Mouse (Mus musculus): ENCODE measurements around the gene Il17re. TPM values are rescaled to one million over a fixed set of nuclear protein-coding genes. Genes with fewer than 3 reads are reported as not detected.

Gene Il17re
- total RNA-seq, 2 experiments from 2014 or later, result 0.16 TPM; not detected in 1

DNA sequence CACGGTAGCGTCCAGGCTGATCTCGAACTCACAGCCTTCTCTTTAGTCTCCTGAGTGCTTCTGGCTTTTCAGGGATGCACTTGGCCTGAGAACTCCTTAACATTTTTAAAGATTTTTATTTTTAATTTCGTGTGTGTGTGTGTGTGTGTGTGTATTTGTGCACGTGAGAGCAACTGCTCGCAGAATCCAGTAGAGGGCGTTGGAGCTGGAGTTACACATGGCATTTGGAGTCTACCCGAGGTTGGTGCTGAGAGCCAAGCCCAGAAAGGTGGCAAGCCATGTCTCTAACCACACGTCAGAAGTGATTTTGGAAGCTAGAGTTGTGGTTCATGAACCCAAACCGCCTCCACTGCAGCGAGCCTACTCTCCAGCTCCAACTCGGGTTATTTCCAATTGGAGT is 15.2 kb upstream of the Il17re start:
- DNase-seq, result no peak

- DNase-seq, result no peak
Observed at GRCm38 (mm10) chr6:113444207-113444965, 13.9 kb upstream of the Il17re start.

- DNase-seq, result no peak
Observed at GRCm38 (mm10) chr6:113447639-113448038, 10.6 kb upstream of the Il17re start.

GRCm38 (mm10) chr6:113451839-113452238 is 6.4 kb upstream of the Il17re start:
- DNase-seq, result no peak

DNA sequence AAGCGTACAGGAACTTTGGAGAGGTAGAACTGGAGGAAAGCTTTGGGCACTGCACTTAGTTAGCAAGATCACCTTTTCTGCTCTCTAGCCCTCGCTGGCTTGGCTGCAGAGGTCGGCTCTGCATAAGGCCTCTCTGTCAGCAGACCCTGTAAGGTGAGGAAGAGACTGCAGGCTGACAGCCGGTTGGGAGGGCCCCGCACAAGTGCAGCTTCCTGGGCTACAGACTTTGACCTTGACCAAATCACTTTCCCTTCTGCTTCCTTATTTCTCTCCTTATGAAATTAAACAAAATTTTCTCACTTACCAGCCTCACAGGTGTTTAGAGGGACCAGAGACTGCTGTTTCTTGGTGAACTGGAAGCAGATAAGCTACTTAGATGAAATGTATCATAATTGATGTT is 3.3 kb upstream of the Il17re start:
- DNase-seq, result no peak

DNA sequence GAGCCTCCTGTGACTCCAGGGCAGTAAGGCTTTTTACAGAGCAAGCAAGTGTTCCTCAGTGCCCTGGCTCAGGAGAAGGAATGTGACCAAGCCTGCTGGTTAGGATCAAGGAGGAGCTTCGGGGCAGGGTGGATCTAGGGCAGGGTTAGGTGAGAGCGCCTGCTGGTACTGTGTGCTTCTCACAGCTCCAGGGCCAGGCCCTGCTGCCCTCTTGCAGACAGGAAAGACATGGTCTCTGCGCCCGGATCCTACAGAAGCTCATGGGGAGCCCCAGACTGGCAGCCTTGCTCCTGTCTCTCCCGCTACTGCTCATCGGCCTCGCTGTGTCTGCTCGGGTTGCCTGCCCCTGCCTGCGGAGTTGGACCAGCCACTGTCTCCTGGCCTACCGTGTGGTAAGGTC is 351 bp downstream of the Il17re start:
- no peak for DNase-seq

- DNase-seq, result no peak
Observed at GRCm38 (mm10) chr6:113464040-113464439, 5.8 kb downstream of the Il17re start.

- no peak for DNase-seq
Observed at GRCm38 (mm10) chr6:113465602-113466001, 7.3 kb downstream of the Il17re start.

DNA sequence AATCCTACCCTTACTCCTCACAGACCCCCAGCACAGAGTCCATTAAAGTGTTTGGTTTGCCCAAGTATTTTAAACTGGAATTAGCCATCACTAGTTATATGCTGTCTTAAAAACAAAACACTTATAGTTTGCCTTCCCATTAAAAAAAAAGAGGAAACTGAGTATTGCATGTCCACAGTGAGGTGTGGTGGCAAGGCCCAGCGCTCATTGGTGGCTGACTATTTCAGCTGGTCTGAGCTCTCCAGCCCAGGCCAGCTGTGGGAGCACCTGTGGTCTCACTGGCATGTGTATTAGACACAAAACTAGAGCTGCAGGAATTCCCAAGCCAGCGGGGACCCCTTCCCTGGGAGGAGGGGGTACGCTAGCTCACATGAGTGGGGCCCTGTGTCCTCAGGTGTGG is 10.2 kb downstream of the Il17re start:
- DNase-seq, result no peak

DNA sequence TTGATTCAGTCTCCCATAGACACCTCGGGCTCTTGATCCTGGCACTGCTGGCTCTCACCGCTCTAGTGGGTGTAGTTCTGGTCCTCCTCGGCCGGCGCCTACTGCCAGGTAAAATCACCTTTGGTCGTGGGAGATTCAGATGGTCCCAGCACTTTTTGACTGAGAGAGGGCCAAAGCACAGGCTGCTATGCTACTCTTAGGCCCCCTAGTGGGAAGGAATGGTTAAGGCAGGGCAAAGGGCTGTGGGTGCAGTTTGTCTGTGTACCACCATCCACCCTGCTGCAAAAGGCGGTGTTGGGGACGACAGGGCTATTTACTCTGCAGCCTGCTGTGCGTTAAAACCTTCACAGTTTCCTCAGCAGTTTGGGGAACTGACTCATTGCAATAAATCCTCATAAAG is 10.7 kb downstream of the Il17re start:
- DNase-seq, result peak; percentile 62

DNA sequence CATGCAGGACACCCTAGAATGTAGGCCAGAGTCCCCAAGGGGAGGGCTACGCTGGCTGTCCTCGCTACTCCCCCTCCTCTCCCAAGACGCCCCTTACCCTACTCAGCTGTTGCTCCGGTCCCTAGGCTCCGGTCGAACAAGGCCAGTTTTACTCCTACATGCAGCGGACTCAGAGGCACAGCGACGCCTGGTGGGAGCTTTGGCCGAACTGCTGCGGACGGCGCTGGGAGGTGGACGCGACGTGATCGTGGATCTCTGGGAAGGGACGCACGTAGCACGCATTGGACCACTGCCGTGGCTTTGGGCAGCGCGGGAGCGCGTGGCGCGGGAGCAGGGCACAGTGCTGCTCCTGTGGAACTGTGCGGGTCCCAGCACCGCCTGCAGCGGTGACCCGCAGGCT is 11.1 kb downstream of the Il17re start:
- DNase-seq, result peak; percentile 70

- DNase-seq, result peak; percentile 82
Observed at GRCm38 (mm10) chr6:113471297-113471936, 13.1 kb downstream of the Il17re start, which contains the start of gene Il17rc. TSS of gene Il17rc (plus strand) at chr6:113471427.

GRCm38 (mm10) chr6:113472061-113472460 is 13.8 kb downstream of the Il17re start:
- no peak for DNase-seq

- no peak for DNase-seq
Observed at GRCm38 (mm10) chr6:113473246-113473645, 15.0 kb downstream of the Il17re start.

- DNase-seq, result no peak
Observed at GRCm38 (mm10) chr6:113473715-113474114, 15.4 kb downstream of the Il17re start.

- DNase-seq, result no peak
Observed at GRCm38 (mm10) chr6:113477353-113477752, 19.1 kb downstream of the Il17re start.

- no peak for DNase-seq
Observed at GRCm38 (mm10) chr6:113478906-113479305, 20.6 kb downstream of the Il17re start.

GRCm38 (mm10) chr6:113480555-113481373 is 22.5 kb downstream of the Il17re start:
- DNase-seq, result peak; percentile 26

DNA sequence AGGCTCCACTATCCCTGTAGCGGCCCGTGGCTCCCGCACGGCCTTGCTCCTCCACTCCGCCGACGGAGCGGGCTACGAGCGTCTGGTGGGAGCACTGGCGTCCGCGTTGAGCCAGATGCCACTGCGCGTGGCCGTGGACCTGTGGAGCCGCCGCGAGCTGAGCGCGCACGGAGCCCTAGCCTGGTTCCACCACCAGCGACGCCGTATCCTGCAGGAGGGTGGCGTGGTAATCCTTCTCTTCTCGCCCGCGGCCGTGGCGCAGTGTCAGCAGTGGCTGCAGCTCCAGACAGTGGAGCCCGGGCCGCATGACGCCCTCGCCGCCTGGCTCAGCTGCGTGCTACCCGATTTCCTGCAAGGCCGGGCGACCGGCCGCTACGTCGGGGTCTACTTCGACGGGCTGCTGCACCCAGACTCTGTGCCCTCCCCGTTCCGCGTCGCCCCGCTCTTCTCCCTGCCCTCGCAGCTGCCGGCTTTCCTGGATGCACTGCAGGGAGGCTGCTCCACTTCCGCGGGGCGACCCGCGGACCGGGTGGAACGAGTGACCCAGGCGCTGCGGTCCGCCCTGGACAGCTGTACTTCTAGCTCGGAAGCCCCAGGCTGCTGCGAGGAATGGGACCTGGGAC is 24.3 kb downstream of the Il17re start:
- peak; percentile 39 for DNase-seq

DNA sequence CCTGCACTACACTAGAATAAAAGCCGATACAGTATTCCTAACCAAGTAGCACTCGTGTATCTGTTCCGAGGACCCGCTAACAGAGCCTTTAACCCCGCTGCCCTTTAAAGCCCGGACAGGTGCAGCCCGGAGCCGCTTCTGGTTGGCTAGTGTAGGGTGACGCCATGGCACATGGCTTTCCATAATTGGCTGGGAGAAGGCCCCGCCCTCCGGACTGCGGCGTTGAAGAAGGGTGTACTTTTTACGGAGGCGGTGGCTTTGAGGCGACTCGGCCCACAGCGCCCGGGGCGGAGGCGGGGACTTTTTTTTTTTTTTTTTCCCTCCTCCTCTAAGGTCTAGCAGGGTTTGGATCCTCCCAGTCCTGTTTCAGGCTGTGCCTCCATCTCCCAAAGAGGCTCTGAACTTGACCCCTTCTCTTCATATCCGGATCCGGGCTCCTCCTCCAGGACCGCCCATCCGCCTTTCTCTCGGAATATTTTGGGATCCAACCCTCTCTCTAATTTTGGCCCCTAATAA is 24.9 kb downstream of the Il17re start, which contains the start of gene Creld1:
Creld1 (plus strand) TSS at position 198 of the 516 bp plus-strand sequence.
- DNase-seq, result peak; percentile 96

DNA sequence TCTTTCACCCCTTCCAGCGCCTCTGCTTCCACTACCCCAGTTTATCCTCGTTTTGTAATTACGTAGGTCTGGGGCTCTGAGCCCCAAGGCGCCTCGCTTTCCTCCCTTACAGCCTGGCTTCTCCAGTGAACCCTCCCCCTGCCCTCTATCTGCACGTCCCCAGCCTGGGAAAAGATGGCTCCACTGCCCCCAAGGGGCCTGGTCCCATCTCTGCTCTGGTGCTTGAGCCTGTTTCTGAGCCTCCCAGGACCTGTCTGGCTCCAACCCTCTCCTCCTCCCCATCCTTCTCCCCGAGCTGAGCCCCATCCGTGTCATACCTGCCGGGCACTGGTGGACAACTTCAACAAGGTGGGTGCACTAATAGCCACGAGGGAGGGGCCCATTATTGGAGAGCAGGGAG is 25.4 kb downstream of the Il17re start:
- no peak for DNase-seq

- peak; percentile 47 for DNase-seq
Observed at GRCm38 (mm10) chr6:113487125-113487576, 28.9 kb downstream of the Il17re start.

Data from gastrocnemius, postnatal 25 days (tissue).